Mouse (Mus musculus) embryonic facial prominence, embryonic 15.5 days (tissue): ENCODE measurements around the gene AU040320. TPM values are rescaled to one million over a fixed set of nuclear protein-coding genes. Genes with fewer than 3 reads are reported as not detected.

Source experiments
- ATAC-seq: fragments of 200-750 bp; cut with Nextera tagmentation; 2 replicates; pipeline ENCODE4 v1.8.0; 2017; ENCODE audit warnings: low read depth, moderate TSS enrichment; ENCODE audit not compliant: insufficient number of reproducible peaks, low FRiP score, low TSS enrichment
- H3K27ac ChIP-seq: fragments of 300-500 bp; sonication (generic); replicated peaks from 2 replicates; pipeline ENCODE4 v1.5.1; 2015; ENCODE audit warnings: mild to moderate bottlenecking, inconsistent platforms
- H3K27me3 ChIP-seq: fragments of 300-500 bp; sonication (generic); 2 replicates; pipeline ENCODE4 v1.6.1; 2015; ENCODE audit warnings: inconsistent platforms
- H3K36me3 ChIP-seq: fragments of 300-500 bp; sonication (generic); 2 replicates; pipeline ENCODE4 v1.6.1; 2015; ENCODE audit warnings: mild to moderate bottlenecking, inconsistent platforms
- H3K4me1 ChIP-seq: fragments of 300-500 bp; sonication (generic); 2 replicates; pipeline ENCODE4 v1.6.1; 2015; ENCODE audit warnings: inconsistent platforms
- H3K4me2 ChIP-seq: fragments of 300-500 bp; sonication (generic); replicated peaks from 2 replicates; pipeline ENCODE4 v1.6.1; 2015; ENCODE audit warnings: mild to moderate bottlenecking, inconsistent platforms
- H3K4me3 ChIP-seq: fragments of 300-500 bp; sonication (generic); replicated peaks from 2 replicates; pipeline ENCODE4 v1.5.1; 2015; ENCODE audit warnings: mild to moderate bottlenecking, inconsistent platforms
- H3K9ac ChIP-seq: fragments of 300-500 bp; sonication (generic); 2 replicates; pipeline ENCODE4 v1.6.1; 2015; ENCODE audit warnings: inconsistent platforms
- H3K9me3 ChIP-seq: fragments of 300-500 bp; sonication (generic); replicated peaks from 2 replicates; pipeline ENCODE4 v1.6.1; 2016; ENCODE audit warnings: inconsistent platforms
- WGBS: fragments of 180-500 bp; shearing (Covaris S2); methylation state at CpG from one replicate; pipeline ENCODE4 v1.1.7; 2015; 5-methylcytosine and 5-hydroxymethylcytosine counted together
- polyA plus RNA-seq: library from polyadenylated mRNA; unstranded; fragments of >200 nt; fragmentation: Nextera tagmentation; extraction: Ambion mirVana; gene quantifications from 2 replicates; pipeline ENCODE4 v1.2.1, GENCODE M21; 2015

Gene AU040320
- polyA plus RNA-seq, 1 experiment from 2014 or later = 22.7 TPM

DNA sequence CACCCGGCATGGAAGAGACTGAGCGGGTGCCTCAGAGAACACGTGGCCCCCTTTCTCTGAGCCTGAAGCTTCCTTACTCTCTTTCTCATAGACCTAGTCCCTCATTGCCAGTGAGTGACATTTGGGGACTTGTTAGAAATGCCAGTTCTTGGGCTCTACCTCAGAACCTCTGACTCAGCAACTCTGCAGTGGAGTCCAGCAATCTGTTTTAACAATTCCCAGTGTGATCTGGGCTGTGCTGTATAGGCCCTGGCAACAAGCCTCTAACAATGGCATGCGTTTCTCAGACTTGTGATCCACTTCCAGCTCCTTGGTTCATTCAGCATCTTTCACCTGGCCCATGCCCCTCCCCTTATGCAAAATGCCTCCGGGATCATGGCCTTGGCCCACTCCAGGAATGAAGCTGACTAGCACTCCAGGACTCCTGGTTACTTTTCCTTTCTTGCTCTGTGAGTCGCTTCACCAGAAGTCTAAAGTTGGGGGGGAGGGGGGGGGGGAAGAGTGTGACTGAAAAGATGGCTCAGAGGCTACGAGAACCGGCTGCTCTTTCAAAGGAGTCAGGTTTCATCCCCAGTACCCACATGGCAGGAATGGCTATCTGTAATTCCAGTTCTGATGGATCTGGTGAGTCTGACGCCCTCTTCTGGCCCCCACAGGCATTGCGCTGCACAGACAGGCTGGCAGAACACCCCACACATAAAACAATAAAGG lies 13.2 kb upstream of the AU040320 start:
- H3K4me2 ChIP-seq = no peak overlapping the region
- H3K36me3 ChIP-seq = peaks cover 16% of the 10 kb centered on the region
- no peak overlapping the region for H3K9ac ChIP-seq
- H3K27me3 ChIP-seq = peaks cover 44% of the 10 kb centered on the region
- no peak for ATAC-seq
- H3K9me3 ChIP-seq = no peaks in the 10 kb centered on the region
- no peak overlapping the region for H3K27ac ChIP-seq
- 18% methylated on average over 10 of the region's 10 CpGs for WGBS
- no peak overlapping the region for H3K4me3 ChIP-seq
- H3K4me1 ChIP-seq = peaks cover 30% of the 10 kb centered on the region

DNA sequence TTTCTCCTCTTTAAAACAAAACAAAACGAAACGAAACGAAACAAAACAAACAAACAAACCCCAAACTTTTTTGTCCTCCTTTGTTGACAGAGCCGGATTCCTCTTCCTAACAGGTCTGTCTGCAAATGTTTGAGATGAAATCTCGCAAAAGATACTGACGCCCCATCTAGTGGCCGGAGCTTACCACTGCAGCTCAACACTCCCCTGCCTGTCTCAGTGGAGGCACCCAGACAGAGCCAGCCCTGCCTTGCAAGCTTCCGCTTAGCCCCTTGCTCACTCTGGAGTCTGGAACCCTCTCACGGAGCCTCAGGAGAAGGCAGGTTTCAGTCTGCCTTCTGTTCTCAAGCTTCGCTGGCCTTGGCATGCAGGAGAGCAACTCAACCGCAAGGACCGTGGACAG lies 11.9 kb upstream of the AU040320 start:
- peaks cover 24% of the 10 kb centered on the region for H3K36me3 ChIP-seq
- no peak overlapping the region for H3K27ac ChIP-seq
- peaks cover 17% of the 10 kb centered on the region for H3K4me1 ChIP-seq
- WGBS = 3% methylated on average over 12 of the region's 12 CpGs
- no peak overlapping the region for H3K4me3 ChIP-seq
- peaks cover 31% of the 10 kb centered on the region for H3K27me3 ChIP-seq
- H3K4me2 ChIP-seq = peak overlapping the region; percentile 33
- no peak overlapping the region for H3K9ac ChIP-seq
- no peaks in the 10 kb centered on the region for H3K9me3 ChIP-seq
- 0 out of 2 replicates have a peak, but pooled peaks have one; percentile 41 for ATAC-seq

DNA sequence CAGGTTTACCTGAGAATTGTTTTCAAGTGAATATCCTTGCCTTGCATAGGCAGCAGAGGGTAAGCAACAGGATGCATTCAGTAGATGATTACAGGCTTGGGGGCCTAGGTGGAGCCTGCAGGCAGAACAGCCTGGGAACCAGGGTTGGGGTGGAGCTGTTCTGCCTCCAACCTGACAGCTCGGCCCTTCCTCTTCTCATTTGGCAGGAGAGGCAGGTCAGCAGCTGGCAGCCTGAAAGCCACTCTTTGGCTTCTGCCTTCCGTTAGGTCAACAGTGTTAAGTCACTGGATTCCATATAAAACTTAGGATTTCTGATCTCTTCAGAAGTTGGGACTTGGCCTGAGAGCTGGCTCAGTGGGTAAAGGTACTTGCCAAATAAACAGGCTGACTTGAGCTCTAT lies 10.4 kb upstream of the AU040320 start:
- 56% methylated on average over 2 of the region's 2 CpGs for WGBS
- Histone ChIP-seq H3K9me3 (no peaks in the 10 kb centered on the region), H3K36me3 (peaks cover 34% of the 10 kb centered on the region), H3K4me1 (peaks cover 16% of the 10 kb centered on the region; the same call in 1 of the 2 replicates), H3K9ac (no peak overlapping the region), H3K4me3 (no peak overlapping the region), H3K27me3 (peaks cover 16% of the 10 kb centered on the region), H3K4me2 (no peak overlapping the region), H3K27ac (no peak overlapping the region)
- no peak for ATAC-seq

DNA sequence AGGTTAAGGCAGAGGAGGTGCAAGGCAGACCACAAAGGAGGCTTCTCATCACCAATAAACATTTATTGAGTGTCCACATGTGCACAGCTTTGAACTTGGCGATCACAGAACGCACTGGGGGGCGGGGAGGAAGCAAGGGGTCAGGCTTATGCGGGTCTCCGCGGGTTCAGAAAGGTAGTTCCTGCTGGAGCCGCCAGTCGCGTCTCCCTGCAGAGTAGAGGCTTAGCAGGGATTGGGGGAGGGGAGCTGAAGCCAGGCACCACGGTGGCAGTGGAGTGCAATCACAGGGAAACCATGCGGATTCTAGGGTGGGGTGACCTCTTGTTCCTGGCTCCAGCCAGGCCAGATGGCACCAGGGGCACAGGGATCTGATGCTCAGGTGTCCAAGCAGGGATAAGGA lies 9.6 kb upstream of the AU040320 start:
- no peak overlapping the region for H3K4me3 ChIP-seq
- H3K9me3 ChIP-seq = no peaks in the 10 kb centered on the region
- H3K4me2 ChIP-seq = no peak overlapping the region
- peaks cover 8% of the 10 kb centered on the region for H3K27me3 ChIP-seq
- H3K4me1 ChIP-seq = peaks cover 20% of the 10 kb centered on the region; the same call in 1 of the 2 replicates
- no peak overlapping the region for H3K27ac ChIP-seq
- 13% methylated on average over 11 of the region's 11 CpGs for WGBS
- H3K36me3 ChIP-seq = peaks cover 42% of the 10 kb centered on the region
- H3K9ac ChIP-seq = no peak overlapping the region
- ATAC-seq = no peak

DNA sequence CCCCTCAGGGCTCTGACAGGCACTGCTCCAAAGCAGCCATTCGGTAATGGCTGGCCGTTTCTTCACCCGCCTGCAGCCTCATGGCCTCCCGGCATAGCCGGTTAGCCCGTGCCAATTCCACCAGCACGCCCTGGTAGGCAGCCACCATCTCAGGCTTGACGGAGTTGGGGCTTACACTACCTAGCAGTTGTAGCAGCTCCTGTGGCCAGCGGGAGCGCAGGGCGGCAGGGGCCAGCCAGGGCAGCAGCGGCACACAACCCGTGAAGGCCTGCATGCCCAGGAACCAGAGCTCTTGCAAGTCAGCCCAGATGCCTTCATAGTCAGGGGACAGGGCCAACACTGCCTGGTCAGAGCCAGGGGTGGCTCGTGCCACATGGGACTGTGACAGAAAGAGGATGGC lies 8.5 kb upstream of the AU040320 start:
- WGBS = 92% methylated on average over 14 of the region's 14 CpGs
- Histone ChIP-seq H3K36me3 (peaks cover 52% of the 10 kb centered on the region), H3K4me1 (peaks cover 29% of the 10 kb centered on the region), H3K4me3 (no peak overlapping the region), H3K27ac (no peak overlapping the region), H3K27me3 (no peaks in the 10 kb centered on the region), H3K9me3 (no peaks in the 10 kb centered on the region), H3K4me2 (no peak overlapping the region), H3K9ac (no peak overlapping the region)
- ATAC-seq = no peak

DNA sequence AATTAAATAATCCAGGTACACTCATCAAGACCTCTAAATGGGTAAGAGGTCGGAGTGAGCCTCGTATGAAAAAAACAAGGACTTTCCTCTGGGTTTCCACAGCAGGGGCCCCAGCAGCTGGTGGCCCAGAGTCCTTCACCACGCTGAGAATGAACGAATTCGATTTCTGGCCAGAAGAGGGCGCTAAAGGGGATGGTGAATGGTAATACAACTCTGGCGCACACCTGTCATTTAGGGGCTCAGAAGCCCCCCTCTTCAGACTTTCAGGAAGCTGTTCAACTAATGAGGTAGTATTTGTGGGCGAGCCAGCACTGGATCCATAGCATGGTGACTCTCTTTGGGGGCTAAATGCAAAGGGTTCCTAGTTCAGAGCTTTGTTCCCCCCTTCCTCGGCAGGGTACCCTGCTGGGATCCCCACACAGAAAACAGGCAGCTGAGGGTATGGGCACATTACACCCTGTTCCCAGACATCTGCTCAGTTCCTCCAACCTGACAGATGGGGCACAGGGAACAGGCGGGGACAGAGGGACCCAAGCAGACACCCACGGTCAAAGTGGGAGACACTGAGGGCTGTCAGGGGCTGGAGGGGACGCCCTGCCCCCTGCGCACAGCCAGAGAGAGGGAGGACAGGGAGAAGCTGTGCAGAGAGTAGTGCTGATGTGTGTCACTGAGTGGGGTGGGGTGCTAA lies 7.7 kb upstream of the AU040320 start:
- Histone ChIP-seq H3K9me3 (no peaks in the 10 kb centered on the region), H3K4me1 (peaks cover 34% of the 10 kb centered on the region), H3K4me3 (no peak overlapping the region), H3K4me2 (no peak overlapping the region), H3K27me3 (no peaks in the 10 kb centered on the region), H3K27ac (no peak overlapping the region), H3K36me3 (peaks cover 58% of the 10 kb centered on the region), H3K9ac (no peak overlapping the region)
- 40% methylated on average over 13 of the region's 13 CpGs for WGBS
- no peak for ATAC-seq

DNA sequence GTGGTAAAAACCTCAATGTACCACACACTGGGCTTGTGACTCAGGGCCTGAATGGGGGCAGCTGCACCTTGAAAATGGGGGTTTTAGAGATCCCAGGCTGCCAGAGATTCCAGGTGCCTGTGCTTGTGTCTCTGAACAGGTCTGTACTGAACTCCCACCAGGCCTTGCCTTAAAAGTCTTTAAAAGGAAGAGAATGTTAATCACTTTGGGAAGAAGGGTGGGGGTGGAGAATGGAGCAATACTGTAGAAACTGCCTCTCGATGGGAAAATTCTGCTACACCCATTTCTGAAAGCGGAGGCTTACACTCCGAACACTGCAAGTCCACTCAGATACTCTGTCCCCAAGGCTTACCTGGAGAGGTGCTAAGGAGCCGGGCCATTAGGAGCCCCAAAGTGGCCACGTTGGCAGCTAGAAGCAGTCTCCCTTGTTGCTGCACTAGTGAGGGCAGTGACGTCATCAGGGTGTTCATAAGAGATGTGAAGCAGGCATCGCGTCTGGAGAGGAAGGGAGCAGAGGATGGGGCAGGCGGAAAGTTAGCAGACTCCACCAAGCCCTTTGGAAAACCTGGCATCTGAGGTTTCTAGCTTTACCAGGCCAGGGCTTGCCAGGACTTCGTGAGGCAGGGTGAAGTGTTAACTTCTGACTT lies 7.0 kb upstream of the AU040320 start:
- H3K4me3 ChIP-seq = no peak overlapping the region
- H3K27ac ChIP-seq = no peak overlapping the region

DNA sequence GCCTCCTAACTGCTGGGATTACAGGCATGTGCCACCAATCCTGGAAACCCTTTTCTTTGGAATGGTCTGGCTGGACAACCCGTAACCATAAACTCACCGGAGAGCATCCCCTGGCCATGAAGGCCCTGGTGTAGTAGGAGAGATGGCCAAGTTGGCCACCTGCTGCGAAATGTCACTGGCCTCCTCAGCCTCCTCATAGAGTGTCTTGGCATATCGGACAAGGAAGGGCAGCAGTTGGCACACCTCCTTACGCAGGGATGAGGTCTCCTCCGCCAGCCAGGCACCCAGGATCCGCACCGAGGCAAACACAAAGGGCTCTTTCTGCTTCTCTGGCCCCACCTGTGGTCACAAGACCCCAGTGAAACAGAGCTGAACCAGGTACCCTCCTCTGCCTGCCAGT lies 5.0 kb upstream of the AU040320 start:
- no peak overlapping the region for H3K4me3 ChIP-seq
- no peak overlapping the region for H3K9ac ChIP-seq
- H3K27me3 ChIP-seq = no peaks in the 10 kb centered on the region
- H3K36me3 ChIP-seq = peaks cover 58% of the 10 kb centered on the region
- ATAC-seq = no peak
- no peak overlapping the region for H3K4me2 ChIP-seq
- H3K4me1 ChIP-seq = peaks cover 46% of the 10 kb centered on the region
- H3K9me3 ChIP-seq = no peaks in the 10 kb centered on the region
- H3K27ac ChIP-seq = no peak overlapping the region
- 91% methylated on average over 8 of the region's 8 CpGs for WGBS

More for the DNA sequence above, 7.0 kb upstream of the AU040320 start:
- Histone ChIP-seq H3K9me3 (no peaks in the 10 kb centered on the region), H3K36me3 (peaks cover 58% of the 10 kb centered on the region), H3K4me1 (peaks cover 38% of the 10 kb centered on the region), H3K4me2 (no peak overlapping the region), H3K9ac (no peak overlapping the region), H3K27me3 (no peaks in the 10 kb centered on the region)
- WGBS = 81% methylated on average over 10 of the region's 10 CpGs
- no peak for ATAC-seq

DNA sequence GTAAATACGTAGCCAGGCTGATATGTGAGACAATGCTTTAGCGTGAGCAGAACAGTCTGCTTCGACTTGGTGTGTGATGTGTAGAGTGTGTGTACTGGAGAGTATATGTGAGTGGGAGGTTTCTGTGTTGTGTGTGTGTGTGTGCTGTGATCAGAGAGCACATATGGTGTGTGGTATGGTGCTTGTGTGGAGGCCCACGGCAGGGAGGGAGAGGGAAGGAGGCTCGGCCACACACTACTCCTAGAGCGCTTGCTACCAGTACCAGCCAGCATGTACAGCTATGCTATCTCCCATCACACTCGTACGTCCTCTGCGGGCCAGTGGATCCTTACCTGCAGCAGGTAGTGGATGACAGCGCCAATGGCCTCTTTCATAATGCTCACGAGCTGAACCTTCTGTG lies 3.8 kb upstream of the AU040320 start:
- Histone ChIP-seq H3K4me3 (no peak overlapping the region), H3K27me3 (no peaks in the 10 kb centered on the region), H3K4me2 (0 out of 2 replicates have a peak overlapping the region, but pooled peaks have one; percentile 29), H3K36me3 (peaks cover 48% of the 10 kb centered on the region), H3K9me3 (no peaks in the 10 kb centered on the region), H3K27ac (peak overlapping the region; percentile 60), H3K4me1 (peaks cover 45% of the 10 kb centered on the region), H3K9ac (no peak overlapping the region)
- ATAC-seq = no peak
- 76% methylated on average over 11 of the region's 11 CpGs for WGBS

DNA sequence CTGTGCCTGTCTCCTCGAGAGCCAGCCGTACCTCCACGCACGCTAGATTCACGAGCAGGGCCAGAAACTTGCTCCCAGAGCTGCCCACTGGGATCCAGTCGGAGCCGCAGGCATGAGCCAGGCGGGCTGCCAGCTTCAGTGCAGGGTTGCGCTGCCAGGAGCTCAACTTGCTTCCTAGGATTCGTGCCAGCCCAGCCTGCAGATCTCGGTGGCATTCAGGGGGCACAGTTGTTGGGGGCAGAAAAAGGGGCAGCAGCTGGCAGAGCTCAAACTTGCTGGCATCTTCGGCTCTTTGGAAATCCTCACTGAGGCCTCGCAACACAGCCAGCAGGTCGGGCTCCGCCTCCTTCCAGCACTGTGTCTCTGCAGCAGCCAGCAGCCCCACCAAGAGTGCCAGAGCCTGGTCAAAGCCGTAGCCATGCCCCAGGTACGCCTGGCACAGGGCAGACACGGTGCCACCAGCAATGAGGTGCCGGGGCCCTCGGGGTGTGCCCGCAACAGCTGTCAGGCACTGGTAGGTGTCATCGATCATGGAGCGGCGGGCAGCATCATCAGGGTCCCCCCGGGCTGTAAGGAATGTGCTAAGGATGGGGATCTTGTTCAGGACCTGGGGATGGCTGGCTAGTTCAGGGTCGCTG lies 3.2 kb upstream of the AU040320 start:
- Histone ChIP-seq H3K27ac (peak overlapping the region; percentile 60), H3K9ac (no peak overlapping the region), H3K4me3 (no peak overlapping the region), H3K27me3 (no peaks in the 10 kb centered on the region), H3K4me1 (peaks cover 50% of the 10 kb centered on the region), H3K4me2 (peak overlapping the region; percentile 29), H3K9me3 (no peaks in the 10 kb centered on the region), H3K36me3 (peaks cover 42% of the 10 kb centered on the region)
- ATAC-seq = no peak
- 66% methylated on average over 26 of the region's 26 CpGs for WGBS
